9 mouse cellular contexts compared by ENCODE assay signal in genomic region chrX:7919601-7920383, GRCm38 (mm10). TPM values are rescaled to one million over a fixed set of nuclear protein-coding genes. Genes with fewer than 3 reads are reported as not detected.
DNase-seq lines count a peak whose midpoint lies in the region; ATAC-seq lines count a peak whose summit lies in the region.
"Had no signal": no experiment of that assay in that cellular context is flagged by ENCODE, and none has a peak within 500 bp of the region (broad histone marks: within the 10 kb centered on the region; RNA-seq: fewer than 3 reads in every experiment).

TSS of gene Pcsk1n (plus strand) at chrX:7919822.

- H3K4me2 ChIP-seq in heart, embryonic 13.5 days: peak within 1 kb of the TSS; percentile 55
- peak within 1 kb of the TSS; percentile 58 for H3K4me2 ChIP-seq in forebrain, embryonic 16.5 days (ENCODE audit: low read length)
- H3K4me2 ChIP-seq in neural tube, embryonic 13.5 days: peak within 1 kb of the TSS; percentile 72

- no peak within 1 kb of the TSS for H3K9ac ChIP-seq in heart, embryonic 13.5 days
- peak within 1 kb of the TSS; percentile 59 for H3K9ac ChIP-seq in forebrain, embryonic 16.5 days (replicated peaks; ENCODE audit: low read depth, low read length)
- peak within 1 kb of the TSS; percentile 80 for H3K9ac ChIP-seq in neural tube, embryonic 13.5 days

- no peak for DNase-seq in heart, postnatal 4 days
- peak; percentile 69 for DNase-seq in cerebellum, adult 11-12 months
- DNase-seq in layer of hippocampus, postnatal 36 days: peak; percentile 32 to 33
- no peak for DNase-seq in spleen, adult 18-20 months
- DNase-seq in ovary, postnatal 14 days (ENCODE audit: low spot score): no peak

- H3K4me3 ChIP-seq in heart, embryonic 13.5 days: peak within 1 kb of the TSS; percentile 31; the same call in 1 of the 2 replicates
- H3K4me3 ChIP-seq in forebrain, embryonic 16.5 days (replicated peaks; ENCODE audit: low read length): peak within 1 kb of the TSS; percentile 56
- peak within 1 kb of the TSS; percentile 53 for H3K4me3 ChIP-seq in neural tube, embryonic 13.5 days
- H3K4me3 ChIP-seq: erythroblast, embryonic 14.5 days had no signal

- H3K4me1 ChIP-seq in heart, embryonic 13.5 days: 0 out of 2 replicates have a peak, but pooled peaks cover 11% of the 10 kb centered on the region
- peaks cover 7% of the 10 kb centered on the region for H3K4me1 ChIP-seq in forebrain, embryonic 16.5 days (replicated peaks; ENCODE audit: control insufficient read depth, insufficient read depth, low read length)
- peaks cover 14% of the 10 kb centered on the region for H3K4me1 ChIP-seq in neural tube, embryonic 13.5 days (replicated peaks)

- no peaks in the 10 kb centered on the region for H3K9me3 ChIP-seq in heart, embryonic 13.5 days
- H3K9me3 ChIP-seq in forebrain, embryonic 16.5 days (ENCODE audit: control insufficient read depth, low read length): no peaks in the 10 kb centered on the region
- H3K9me3 ChIP-seq in neural tube, embryonic 13.5 days: no peaks in the 10 kb centered on the region

- no peak for ATAC-seq in heart, embryonic 13.5 days (ENCODE audit: extremely low read depth, insufficient number of reproducible peaks, low FRiP score, low TSS enrichment)
- ATAC-seq in forebrain, embryonic 16.5 days: peak; percentile 90
- ATAC-seq in neural tube, embryonic 13.5 days (ENCODE audit: low read depth): peak; percentile 91

- H3K27ac ChIP-seq in heart, embryonic 13.5 days (replicated peaks): no peak within 1 kb of the TSS
- H3K27ac ChIP-seq in forebrain, embryonic 16.5 days (ENCODE audit: low read length): peak within 1 kb of the TSS; percentile 50
- peak within 1 kb of the TSS; percentile 87 for H3K27ac ChIP-seq in neural tube, embryonic 13.5 days (replicated peaks)

- peaks cover 66% of the 10 kb centered on the region for H3K27me3 ChIP-seq in heart, embryonic 13.5 days (replicated peaks)
- peaks cover 3% of the 10 kb centered on the region; the same call in 1 of the 2 replicates for H3K27me3 ChIP-seq in forebrain, embryonic 16.5 days (replicated peaks; ENCODE audit: control insufficient read depth, insufficient read depth, low read length)
- peaks cover 14% of the 10 kb centered on the region for H3K27me3 ChIP-seq in neural tube, embryonic 13.5 days

- H3K36me3 ChIP-seq in heart, embryonic 13.5 days: no peaks in the 10 kb centered on the region
- no peaks in the 10 kb centered on the region for H3K36me3 ChIP-seq in forebrain, embryonic 16.5 days (ENCODE audit: control insufficient read depth, insufficient read depth)
- H3K36me3 ChIP-seq in neural tube, embryonic 13.5 days: peaks cover 8% of the 10 kb centered on the region

- WGBS in heart, embryonic 13.5 days: 6% methylated on average over 23 of the region's 40 CpGs
- 15% methylated on average over 26 of the region's 40 CpGs for WGBS in forebrain, embryonic 16.5 days
- 19% methylated on average over 34 of the region's 40 CpGs for WGBS in neural tube, embryonic 13.5 days

RNA-seq across cellular contexts. Expression of gene Pcsk1n, which starts in this region (rescaled TPM):
- 0.42 and 0.78 TPM in 2 replicates for polyA plus RNA-seq in heart, embryonic 13.5 days (2015; fragmentation: Nextera tagmentation; extraction: Ambion mirVana)
- total RNA-seq in heart, postnatal 4 days (2021): not detected
- 101 and 151 TPM in 2 replicates for polyA plus RNA-seq in forebrain, embryonic 16.5 days (2015; fragmentation: Nextera tagmentation; extraction: Ambion mirVana)
- 100 to 1,000 TPM; 365 to 412 TPM for total RNA-seq in layer of hippocampus, postnatal 36 days (2021)
- 192 and 252 TPM in 2 replicates for polyA plus RNA-seq in neural tube, embryonic 13.5 days (2015; fragmentation: Nextera tagmentation; extraction: Ambion mirVana)
- polyA plus RNA-seq: erythroblast, embryonic 14.5 days had no signal

Comparison
In these comparisons a context has a peak if more than half of its experiments do, and no peak if none do; other contexts are left out.
1. RNA of gene Pcsk1n (total RNA-seq): 365 to 412 TPM in layer of hippocampus, postnatal 36 days; not detected in heart, postnatal 4 days; every median in the first group is over 100 times any median in the second.
2. RNA of gene Pcsk1n (polyA plus RNA-seq): 192 to 252 TPM in neural tube, embryonic 13.5 days and 101 to 151 TPM in forebrain, embryonic 16.5 days; 0.42 to 0.78 TPM in heart, embryonic 13.5 days; every median in the first group is over 10 times any median in the second.
3. DNase-seq: peak in cerebellum, adult 11-12 months (single experiment) and layer of hippocampus, postnatal 36 days (2 of 2); none in heart, postnatal 4 days (single experiment), spleen, adult 18-20 months (0 of 2) and ovary, postnatal 14 days (single experiment).
4. Peak in every context shown above with its lines, with median percentiles within 50 percentile points of each other: H3K4me2 ChIP-seq and H3K4me3 ChIP-seq.